Mouse (Mus musculus) stomach, embryonic 15.5 days (tissue): ENCODE data around the gene Vmn2r98. TPM values are rescaled to one million over a fixed set of nuclear protein-coding genes. Genes with fewer than 3 reads are reported as not detected.
"Not testable (repeated sequence)": the region's sequence is repeated elsewhere in the genome, so short reads cannot be mapped to it uniquely, and the experiment has no call there.

Experiments
- ATAC-seq: fragments of 200-750 bp; cut with Nextera tagmentation; 2 replicates; pipeline ENCODE4 v1.8.0; 2017; ENCODE audit warnings: low read depth, moderate number of reproducible peaks, moderate TSS enrichment; ENCODE audit not compliant: insufficient read depth, low FRiP score
- H3K27ac ChIP-seq: fragments of 300-500 bp; sonication (generic); 2 replicates; pipeline ENCODE4 v1.5.1; 2015; ENCODE audit warnings: mild to moderate bottlenecking, inconsistent platforms
- H3K27me3 ChIP-seq: fragments of 300-500 bp; sonication (generic); replicated peaks from 2 replicates; pipeline ENCODE4 v1.6.1; 2015; ENCODE audit warnings: inconsistent platforms
- H3K36me3 ChIP-seq: fragments of 300-500 bp; sonication (generic); 2 replicates; pipeline ENCODE4 v1.6.1; 2015; ENCODE audit warnings: inconsistent platforms
- H3K4me1 ChIP-seq: fragments of 300-500 bp; sonication (generic); 2 replicates; pipeline ENCODE4 v1.6.1; 2015; ENCODE audit warnings: inconsistent platforms
- H3K4me2 ChIP-seq: fragments of 300-500 bp; sonication (generic); 2 replicates; pipeline ENCODE4 v1.6.1; 2015; ENCODE audit warnings: mild to moderate bottlenecking, inconsistent platforms
- H3K4me3 ChIP-seq: fragments of 300-500 bp; sonication (generic); replicated peaks from 2 replicates; pipeline ENCODE4 v1.5.1; 2015; ENCODE audit warnings: inconsistent platforms
- H3K9ac ChIP-seq: fragments of 300-500 bp; sonication (generic); 2 replicates; pipeline ENCODE4 v1.6.1; 2015; ENCODE audit warnings: inconsistent platforms
- H3K9me3 ChIP-seq: fragments of 300-500 bp; sonication (generic); 2 replicates; pipeline ENCODE4 v1.6.1; 2016; ENCODE audit warnings: inconsistent platforms
- WGBS: fragments of 180-500 bp; shearing (Covaris S2); methylation state at CpG from one replicate; pipeline ENCODE4 v1.1.7; 2015; 5-methylcytosine and 5-hydroxymethylcytosine counted together
- polyA plus RNA-seq: library from polyadenylated mRNA; unstranded; fragments of >200 nt; fragmentation: Nextera tagmentation; extraction: Ambion mirVana; gene quantifications from 2 replicates; pipeline ENCODE4 v1.2.1, GENCODE M21; 2015

Gene Vmn2r98
- not detected in 2 replicates for polyA plus RNA-seq

DNA sequence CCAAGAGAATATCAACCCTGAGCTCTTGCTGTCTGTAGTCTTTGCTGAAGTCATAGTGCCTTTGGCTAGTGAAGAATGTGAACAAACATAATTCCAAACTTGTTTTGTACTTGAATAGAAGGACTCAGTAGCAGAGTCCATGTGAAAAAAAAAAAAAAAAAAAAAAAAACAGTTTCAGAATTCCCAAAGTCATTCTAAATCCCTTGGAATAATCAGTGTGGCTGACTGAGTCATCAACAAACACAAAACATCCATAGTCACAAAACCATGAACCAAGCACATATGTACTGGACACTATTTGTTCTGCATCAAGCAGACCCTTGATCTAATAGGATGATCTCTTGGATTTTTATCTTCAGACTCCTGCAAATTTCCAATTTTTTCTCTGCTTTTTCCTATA lies at the start of gene Vmn2r98:
Gene Vmn2r98 (plus strand): TSS at position 301 of the 400 bp plus-strand sequence.
- not testable (repeated sequence) for H3K4me2 ChIP-seq, H3K27me3 ChIP-seq, H3K4me1 ChIP-seq, H3K36me3 ChIP-seq, H3K27ac ChIP-seq, H3K4me3 ChIP-seq, ATAC-seq, H3K9me3 ChIP-seq, H3K9ac ChIP-seq

DNA sequence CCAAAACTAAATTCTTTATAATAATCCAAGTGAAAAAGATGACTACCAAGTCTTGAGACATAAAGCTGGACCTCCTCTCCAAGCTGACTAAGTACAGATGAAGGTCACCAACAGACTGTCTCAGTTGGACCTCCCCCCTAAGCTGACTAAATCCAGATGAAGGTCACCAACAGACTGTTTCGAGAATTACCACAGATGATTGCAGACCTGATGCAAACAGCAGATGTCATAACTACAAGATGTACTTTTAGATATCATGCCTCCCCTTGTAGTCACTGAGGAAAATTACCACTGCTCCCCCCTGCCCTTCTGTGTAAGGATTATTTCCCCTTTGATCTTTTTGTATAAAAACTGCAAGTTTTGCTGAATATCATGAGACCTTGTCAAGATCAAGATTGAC lies 21.8 kb upstream of the Vmn2r98 start:
- H3K4me3 ChIP-seq, H3K27ac ChIP-seq, H3K9me3 ChIP-seq, H3K27me3 ChIP-seq, H3K4me2 ChIP-seq, ATAC-seq, H3K4me1 ChIP-seq, H3K9ac ChIP-seq, H3K36me3 ChIP-seq: not testable (repeated sequence)
- WGBS: 63% methylated on average over 1 of the region's 1 CpGs

GRCm38 (mm10) chr17:19031962-19032361 lies 21.3 kb upstream of the Vmn2r98 start:
- H3K9ac ChIP-seq: no peak overlapping the region
- WGBS: 62% methylated on average over 2 of the region's 2 CpGs
- H3K4me1 ChIP-seq: no peaks in the 10 kb centered on the region
- H3K36me3 ChIP-seq: no peaks in the 10 kb centered on the region
- H3K4me2 ChIP-seq: no peak overlapping the region
- no peak overlapping the region for H3K27ac ChIP-seq
- no peak overlapping the region for H3K4me3 ChIP-seq
- no peak for ATAC-seq
- H3K27me3 ChIP-seq: no peaks in the 10 kb centered on the region
- no peaks in the 10 kb centered on the region for H3K9me3 ChIP-seq

DNA sequence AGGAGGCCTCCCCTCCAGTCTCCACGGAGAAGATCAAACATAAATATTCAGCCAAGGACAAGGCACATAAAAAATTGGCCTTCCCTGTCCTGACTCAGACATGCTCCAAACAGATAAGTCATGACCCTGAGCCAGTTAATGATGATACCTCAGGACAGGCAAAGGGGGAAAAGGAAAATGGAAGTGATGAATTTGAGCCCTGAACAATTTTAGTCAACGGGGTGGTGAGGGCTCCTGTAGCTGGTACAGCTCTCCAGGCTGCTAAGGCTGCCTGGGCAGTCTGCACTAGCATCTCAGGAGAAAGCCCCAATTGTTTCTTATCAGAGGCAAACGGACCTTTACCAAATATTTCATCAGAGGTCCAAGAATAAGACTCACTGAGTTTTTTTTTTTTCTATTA lies 20.5 kb upstream of the Vmn2r98 start:
- 59% methylated on average over 3 of the region's 3 CpGs for WGBS
- no peak overlapping the region for H3K4me3 ChIP-seq
- ATAC-seq: no peak
- no peaks in the 10 kb centered on the region for H3K4me1 ChIP-seq
- H3K9ac ChIP-seq: no peak overlapping the region
- no peak overlapping the region for H3K27ac ChIP-seq
- H3K9me3 ChIP-seq: no peaks in the 10 kb centered on the region
- no peak overlapping the region for H3K4me2 ChIP-seq
- no peaks in the 10 kb centered on the region for H3K27me3 ChIP-seq
- no peaks in the 10 kb centered on the region for H3K36me3 ChIP-seq

Other genes starting within 250 kb of the Vmn2r98 start
- 0.05 TPM in 1 of 2 replicates, not detected in the other for gene Vmn2r97, start 139.2 kb upstream of the Vmn2r98 start, polyA plus RNA-seq